Mouse (Mus musculus) forebrain, embryonic 14.5 days (tissue): ENCODE results near the gene Usp15. TPM values are rescaled to one million over a fixed set of nuclear protein-coding genes. Genes with fewer than 3 reads are reported as not detected.
A peak's percentile ranks its signal among the peaks of the same experiment; 100 is the strongest.

Experiments used
- ATAC-seq: fragments of 200-750 bp; cut with Nextera tagmentation; 2 replicates; pipeline ENCODE4 v1.8.0; 2017; ENCODE audit warnings: mild to moderate bottlenecking, moderate library complexity
- DNase-seq: peaks from one replicate; pipeline ENCODE4 v3.0.0-alpha.2; 2015; ENCODE audit warnings: low spot score
- H3K27ac ChIP-seq: fragments of 300-500 bp; sonication (generic); 2 replicates; pipeline ENCODE4 v1.5.1; 2014; ENCODE audit warnings: low read depth, mild to moderate bottlenecking, control low read depth, low read length, moderate library complexity
- H3K27me3 ChIP-seq: fragments of 300-500 bp; sonication (generic); replicated peaks from 2 replicates; pipeline ENCODE4 v1.6.1; 2014; ENCODE audit warnings: low read length, control low read depth, mixed read lengths; ENCODE audit not compliant: control insufficient read depth, insufficient read depth
- H3K36me3 ChIP-seq: fragments of 300-500 bp; sonication (generic); 2 replicates; pipeline ENCODE4 v1.6.1; 2014; ENCODE audit warnings: low read length, control low read depth; ENCODE audit not compliant: control insufficient read depth, insufficient read depth
- H3K4me1 ChIP-seq: fragments of 300-500 bp; sonication (generic); 2 replicates; pipeline ENCODE4 v1.6.1; 2014; ENCODE audit warnings: antibody characterized with exemption, low read length, control low read depth; ENCODE audit not compliant: control insufficient read depth, insufficient read depth
- H3K4me2 ChIP-seq: fragments of 300-500 bp; sonication (generic); 2 replicates; pipeline ENCODE4 v1.6.1; 2014; ENCODE audit warnings: mild to moderate bottlenecking, control low read depth, low read length
- H3K4me3 ChIP-seq: fragments of 300-500 bp; sonication (generic); 2 replicates; pipeline ENCODE4 v1.5.1; 2014; ENCODE audit warnings: low read depth, low read length, control low read depth
- H3K9ac ChIP-seq: fragments of 300-500 bp; sonication (generic); 2 replicates; pipeline ENCODE4 v1.6.1; 2014; ENCODE audit warnings: mild to moderate bottlenecking, low read length, control low read depth, moderate library complexity
- H3K9me3 ChIP-seq: fragments of 300-500 bp; sonication (generic); replicated peaks from 2 replicates; pipeline ENCODE4 v1.6.1; 2016; ENCODE audit warnings: low read length, control low read depth, mixed read lengths; ENCODE audit not compliant: control insufficient read depth
- WGBS: fragments of 180-500 bp; shearing (Covaris S2); extraction: QIAGEN DNeasy Blood & Tissue Kit; methylation state at CpG from one replicate; pipeline ENCODE4 v1.1.7; 2014; 5-methylcytosine and 5-hydroxymethylcytosine counted together
- polyA plus RNA-seq: library from polyadenylated mRNA; unstranded; fragments of >200 nt; fragmentation: Nextera tagmentation; extraction: Ambion mirVana; gene quantifications from 2 replicates; pipeline ENCODE4 v1.2.1, GENCODE M21; 2014

The Usp15 gene
- polyA plus RNA-seq, 1 experiment from 2014 or later, result 63.9 TPM

- no peak overlapping the region for H3K9ac ChIP-seq
- no peak overlapping the region for H3K4me2 ChIP-seq
- WGBS, result 95% methylated on average over 10 of the region's 10 CpGs
- no peaks in the 10 kb centered on the region for H3K4me1 ChIP-seq
- H3K4me3 ChIP-seq, result no peak overlapping the region
- H3K36me3 ChIP-seq, result peaks cover 42% of the 10 kb centered on the region
- H3K9me3 ChIP-seq, result no peaks in the 10 kb centered on the region
- H3K27me3 ChIP-seq, result no peaks in the 10 kb centered on the region
- no peak overlapping the region for H3K27ac ChIP-seq
- DNase-seq, result no peak
- no peak for ATAC-seq
Measured at GRCm38 (mm10) chr10:123131487-123131886, 65.3 kb downstream of the Usp15 start.

DNA sequence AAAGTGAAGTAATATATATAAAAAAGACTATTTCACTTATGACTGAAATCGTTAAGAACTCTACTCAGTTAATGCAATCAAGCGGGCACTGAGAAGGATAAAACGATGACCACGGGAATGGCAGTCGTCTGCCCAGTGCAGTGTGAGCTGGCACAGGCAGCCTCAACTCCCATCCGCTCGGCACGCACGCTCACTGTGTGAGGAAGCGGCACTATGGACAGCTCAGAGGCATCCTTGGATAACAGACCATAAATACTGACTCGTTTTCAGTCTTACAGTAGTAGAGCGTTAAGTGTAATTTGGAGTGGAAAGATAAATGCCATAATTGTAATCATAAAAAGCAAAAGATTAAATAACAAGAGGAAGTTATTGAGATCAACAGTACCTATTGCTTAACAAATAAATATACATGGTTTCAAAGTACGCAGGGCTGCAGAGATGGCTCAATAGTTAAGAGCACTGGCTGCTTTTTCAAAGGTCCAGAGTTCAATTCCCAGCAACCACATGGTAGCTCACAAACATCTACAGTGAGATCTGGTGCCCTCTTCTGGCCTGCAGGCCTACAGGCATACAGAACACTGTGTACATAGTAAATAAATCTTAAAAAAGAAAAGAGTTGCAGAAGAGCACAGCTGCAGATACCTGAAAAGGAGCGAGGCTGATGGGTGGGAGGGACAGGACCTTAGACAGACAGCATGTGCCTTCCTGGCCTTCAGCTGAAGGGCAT is 76.0 kb downstream of the Usp15 start:
- Histone ChIP-seq H3K27me3 (no peaks in the 10 kb centered on the region), H3K4me2 (no peak overlapping the region), H3K9me3 (no peaks in the 10 kb centered on the region), H3K9ac (no peak overlapping the region), H3K4me3 (no peak overlapping the region), H3K27ac (no peak overlapping the region), H3K36me3 (peaks cover 84% of the 10 kb centered on the region), H3K4me1 (no peaks in the 10 kb centered on the region)
- WGBS, result 94% methylated on average over 14 of the region's 14 CpGs
- no peak for ATAC-seq
- DNase-seq, result no peak

DNA sequence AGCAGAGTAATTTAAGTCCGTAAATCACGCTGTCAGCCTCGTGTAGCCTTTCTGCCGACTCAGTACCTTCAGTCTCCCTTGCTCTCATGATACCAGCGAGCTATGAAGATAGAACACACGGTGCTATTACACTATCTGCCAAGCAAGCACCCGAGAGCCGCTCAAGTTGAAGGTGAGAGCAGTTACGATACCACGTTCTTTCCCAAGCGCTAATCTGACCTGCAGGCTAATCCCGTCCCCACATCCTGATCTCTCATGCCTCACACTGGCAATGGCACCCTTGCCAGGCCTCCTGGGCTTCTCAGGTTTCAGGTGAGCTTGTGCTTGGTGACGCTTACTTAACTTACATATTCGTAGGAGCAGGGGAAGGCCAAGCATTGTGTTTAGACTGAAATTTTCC is 79.9 kb downstream of the Usp15 start:
- ATAC-seq, result no peak
- peaks cover 79% of the 10 kb centered on the region for H3K36me3 ChIP-seq
- no peaks in the 10 kb centered on the region for H3K4me1 ChIP-seq
- no peak overlapping the region for H3K4me3 ChIP-seq
- H3K9ac ChIP-seq, result no peak overlapping the region
- no peak overlapping the region for H3K27ac ChIP-seq
- no peak overlapping the region for H3K4me2 ChIP-seq
- no peaks in the 10 kb centered on the region for H3K9me3 ChIP-seq
- 92% methylated on average over 14 of the region's 14 CpGs for WGBS
- no peaks in the 10 kb centered on the region for H3K27me3 ChIP-seq
- DNase-seq, result no peak

GRCm38 (mm10) chr10:123113466-123113865 is 83.3 kb downstream of the Usp15 start:
- no peaks in the 10 kb centered on the region for H3K4me1 ChIP-seq
- H3K4me2 ChIP-seq, result no peak overlapping the region
- no peak overlapping the region for H3K4me3 ChIP-seq
- no peaks in the 10 kb centered on the region for H3K9me3 ChIP-seq
- H3K27me3 ChIP-seq, result no peaks in the 10 kb centered on the region
- 94% methylated on average over 8 of the region's 8 CpGs for WGBS
- DNase-seq (no peak), ATAC-seq (no peak)
- no peak overlapping the region for H3K9ac ChIP-seq
- H3K36me3 ChIP-seq, result peaks cover 66% of the 10 kb centered on the region
- H3K27ac ChIP-seq, result no peak overlapping the region

DNA sequence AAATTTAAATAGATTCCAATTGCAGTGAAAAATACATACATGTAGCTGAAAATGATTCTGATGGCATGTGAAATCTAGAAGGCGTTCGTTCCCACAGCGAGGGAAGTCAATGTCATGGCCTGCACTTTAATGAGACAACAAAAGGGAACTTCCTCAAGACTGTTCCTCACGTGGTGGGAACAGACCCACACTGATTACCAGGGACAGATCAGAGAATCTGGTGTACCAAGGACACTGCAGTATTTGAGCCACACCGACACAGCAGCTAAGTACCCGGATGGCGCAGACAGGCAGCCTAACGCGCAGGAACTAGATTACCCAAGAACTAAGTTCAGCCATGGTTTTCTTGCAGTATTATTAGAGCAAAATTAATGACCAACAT is 84.0 kb downstream of the Usp15 start:
- ATAC-seq (no peak), DNase-seq (no peak)
- H3K4me2 ChIP-seq, result no peak overlapping the region
- no peaks in the 10 kb centered on the region for H3K9me3 ChIP-seq
- H3K4me3 ChIP-seq, result no peak overlapping the region
- 91% methylated on average over 9 of the region's 9 CpGs for WGBS
- H3K4me1 ChIP-seq, result no peaks in the 10 kb centered on the region
- H3K27ac ChIP-seq, result no peak overlapping the region
- peaks cover 59% of the 10 kb centered on the region for H3K36me3 ChIP-seq
- H3K27me3 ChIP-seq, result no peaks in the 10 kb centered on the region
- no peak overlapping the region for H3K9ac ChIP-seq

DNA sequence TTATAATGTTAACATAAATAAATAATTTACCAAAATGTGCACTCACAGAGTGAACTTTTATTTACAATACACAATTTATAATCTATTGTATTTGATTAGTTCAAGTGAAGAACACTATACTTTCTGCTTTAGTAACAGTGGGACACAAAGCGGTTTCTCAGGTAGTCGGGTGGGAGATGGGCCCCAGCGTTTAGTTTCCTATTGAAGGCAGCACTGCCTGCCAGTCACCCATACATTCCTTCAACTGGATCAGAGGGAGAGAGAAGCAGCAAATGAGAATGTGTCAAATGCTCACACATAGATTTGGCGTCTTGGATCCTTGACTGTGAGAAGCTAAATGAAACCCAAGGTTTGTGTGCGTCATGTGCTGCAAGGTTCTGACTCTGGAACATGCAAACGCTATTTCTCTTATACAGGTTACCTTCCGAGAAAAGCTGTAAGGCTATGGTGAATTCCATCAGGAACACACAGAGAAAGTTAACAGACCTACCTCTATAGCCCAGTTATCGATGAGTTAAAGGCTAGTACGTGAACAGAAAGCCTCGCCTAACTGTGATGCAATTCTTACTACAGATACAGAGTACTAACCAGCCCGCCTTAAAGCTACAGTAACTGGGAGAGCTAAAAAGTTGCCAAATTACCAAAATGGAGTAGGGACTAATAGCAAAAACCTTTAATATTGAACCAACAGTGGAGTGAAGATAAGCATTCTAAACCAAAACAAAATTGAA is 84.6 kb downstream of the Usp15 start:
- ATAC-seq (no peak), DNase-seq (no peak)
- 87% methylated on average over 11 of the region's 11 CpGs for WGBS
- Histone ChIP-seq H3K4me3 (no peak overlapping the region), H3K9ac (no peak overlapping the region), H3K9me3 (no peaks in the 10 kb centered on the region), H3K27me3 (no peaks in the 10 kb centered on the region), H3K36me3 (peaks cover 54% of the 10 kb centered on the region), H3K27ac (no peak overlapping the region), H3K4me1 (no peaks in the 10 kb centered on the region), H3K4me2 (no peak overlapping the region)

- no peak overlapping the region for H3K4me2 ChIP-seq
- peaks cover 39% of the 10 kb centered on the region for H3K36me3 ChIP-seq
- WGBS, result 56% methylated on average over 11 of the region's 11 CpGs
- ATAC-seq (no peak), DNase-seq (peak; percentile 20)
- H3K4me3 ChIP-seq, result no peak overlapping the region
- no peaks in the 10 kb centered on the region for H3K4me1 ChIP-seq
- H3K9me3 ChIP-seq, result no peaks in the 10 kb centered on the region
- no peak overlapping the region for H3K27ac ChIP-seq
- H3K27me3 ChIP-seq, result no peaks in the 10 kb centered on the region
- no peak overlapping the region for H3K9ac ChIP-seq
Measured at GRCm38 (mm10) chr10:123110548-123110947, 86.2 kb downstream of the Usp15 start.

DNA sequence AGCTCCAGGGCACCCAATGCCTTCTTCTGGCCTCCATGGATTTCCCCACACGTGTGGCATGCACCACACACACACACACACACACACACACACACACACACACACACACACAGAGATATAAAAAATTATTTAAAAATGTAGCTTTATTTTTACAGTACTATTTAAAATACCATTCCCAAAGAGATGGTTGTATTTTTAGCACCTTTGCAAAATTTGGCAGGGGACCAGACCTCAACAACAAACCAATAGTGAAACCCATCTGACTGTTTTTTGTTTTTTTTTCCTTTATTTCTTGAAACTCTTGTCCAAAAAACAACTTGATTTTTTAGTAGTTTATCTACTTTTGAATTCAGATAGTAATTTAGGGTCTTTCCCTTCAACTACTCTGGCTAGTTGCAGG is 88.3 kb downstream of the Usp15 start:
- Histone ChIP-seq H3K36me3 (peaks cover 25% of the 10 kb centered on the region), H3K4me2 (no peak overlapping the region), H3K27me3 (no peaks in the 10 kb centered on the region), H3K27ac (no peak overlapping the region), H3K9me3 (no peaks in the 10 kb centered on the region), H3K9ac (no peak overlapping the region), H3K4me3 (no peak overlapping the region), H3K4me1 (no peaks in the 10 kb centered on the region)
- WGBS, result 86% methylated on average over 1 of the region's 1 CpGs
- DNase-seq (no peak), ATAC-seq (no peak)

GRCm38 (mm10) chr10:123108121-123108520 is 88.7 kb downstream of the Usp15 start:
- peaks cover 22% of the 10 kb centered on the region; the same call in 1 of the 2 replicates for H3K36me3 ChIP-seq
- no peak overlapping the region for H3K4me3 ChIP-seq
- no peak for ATAC-seq
- H3K4me2 ChIP-seq, result no peak overlapping the region
- 88% methylated on average over 5 of the region's 5 CpGs for WGBS
- H3K4me1 ChIP-seq, result no peaks in the 10 kb centered on the region
- H3K9me3 ChIP-seq, result no peaks in the 10 kb centered on the region
- H3K27me3 ChIP-seq, result no peaks in the 10 kb centered on the region
- DNase-seq, result no peak
- no peak overlapping the region for H3K27ac ChIP-seq
- H3K9ac ChIP-seq, result no peak overlapping the region
